Mouse (Mus musculus): ENCODE data around the gene Igsf8.

DNA sequence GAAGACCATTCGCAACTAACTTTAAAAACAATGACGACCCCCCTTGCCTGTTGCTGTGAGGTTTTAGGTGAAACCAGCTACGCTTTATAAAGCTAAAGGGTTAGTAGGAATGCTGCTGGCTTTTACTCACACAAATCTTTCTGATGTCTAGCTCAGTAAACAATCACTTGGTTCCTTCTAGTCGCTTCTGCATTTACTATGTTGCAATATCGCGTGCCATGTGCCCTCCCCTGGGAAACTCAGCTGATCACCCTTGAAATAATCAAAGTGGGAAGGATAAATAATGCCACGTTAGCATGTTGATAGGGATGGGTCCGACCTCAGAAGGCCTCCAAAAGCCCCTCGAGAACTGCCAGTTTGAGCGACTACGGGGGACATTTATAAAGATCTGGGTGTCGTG is 85.9 kb downstream of the Igsf8 start:
- no peak for TF ChIP-seq CTCF (IDR thresholded peaks at IDR 0.05; ENCODE audit: extremely low read depth, insufficient read depth, insufficient read length, insufficient replicate concordance)
- TF ChIP-seq POLR2A (IDR thresholded peaks at IDR 0.05; ENCODE audit: low read depth, low read length): no peak
